Mouse (Mus musculus): Measurements from ENCODE around the gene Ehd2. TPM values are rescaled to one million over a fixed set of nuclear protein-coding genes. Genes with fewer than 3 reads are reported as not detected.
"Not testable (repeated sequence)": the region's sequence is repeated elsewhere in the genome, so short reads cannot be mapped to it uniquely, and the experiment has no call there.

Gene Ehd2
- polyA plus RNA-seq, 1 experiment from 2014 or later, result 7.6 TPM

GRCm38 (mm10) chr7:15933437-15934359 lies 33.7 kb downstream of the Ehd2 start:
- Histone ChIP-seq H3K4me1 (no peaks in the 10 kb centered on the region), H3K27ac (no peak overlapping the region), H3K27me3 (no peaks in the 10 kb centered on the region), H3K36me3 (replicated peaks) (peaks cover 37% of the 10 kb centered on the region), H3K9me3 (no peaks in the 10 kb centered on the region), H3K4me3 (replicated peaks) (no peak overlapping the region), H3K4me2 (no peak overlapping the region), H3K9ac (no peak overlapping the region)
- WGBS, result 68% methylated on average over 16 of the region's 16 CpGs
- ATAC-seq (ENCODE audit: low FRiP score), result no peak

- H3K9me3 ChIP-seq, result no peaks in the 10 kb centered on the region
- no peak overlapping the region for H3K9ac ChIP-seq
- H3K4me1 ChIP-seq, result no peaks in the 10 kb centered on the region
- no peak overlapping the region for H3K4me2 ChIP-seq
- ATAC-seq (ENCODE audit: low FRiP score), result no peak
- H3K27me3 ChIP-seq, result no peaks in the 10 kb centered on the region
- no peak overlapping the region for H3K4me3 ChIP-seq (replicated peaks)
- 81% methylated on average over 3 of the region's 3 CpGs for WGBS
- H3K27ac ChIP-seq, result no peak overlapping the region
- peaks cover 16% of the 10 kb centered on the region for H3K36me3 ChIP-seq (replicated peaks)
Observed at GRCm38 (mm10) chr7:15931635-15932034, 35.7 kb downstream of the Ehd2 start.

- H3K4me1 ChIP-seq, result no peaks in the 10 kb centered on the region
- ATAC-seq (ENCODE audit: low FRiP score), result no peak
- no peak overlapping the region for H3K9ac ChIP-seq
- no peaks in the 10 kb centered on the region for H3K27me3 ChIP-seq
- H3K9me3 ChIP-seq, result no peaks in the 10 kb centered on the region
- H3K27ac ChIP-seq, result no peak overlapping the region
- no peak overlapping the region for H3K4me2 ChIP-seq
- WGBS, result 72% methylated on average over 2 of the region's 2 CpGs
- H3K4me3 ChIP-seq (replicated peaks), result no peak overlapping the region
- H3K36me3 ChIP-seq (replicated peaks), result peaks cover 7% of the 10 kb centered on the region
Observed at GRCm38 (mm10) chr7:15930543-15930942, 36.8 kb downstream of the Ehd2 start.

- no peak overlapping the region for H3K27ac ChIP-seq
- 0 out of 2 replicates have a peak, but pooled peaks cover under 1% of the 10 kb centered on the region for H3K36me3 ChIP-seq (replicated peaks)
- no peak overlapping the region for H3K9ac ChIP-seq
- no peaks in the 10 kb centered on the region for H3K27me3 ChIP-seq
- H3K4me2 ChIP-seq, result no peak overlapping the region
- WGBS, result 40% methylated on average over 4 of the region's 4 CpGs
- no peak overlapping the region for H3K4me3 ChIP-seq (replicated peaks)
- 0 out of 2 replicates have a peak, but pooled peaks have one; percentile 11 for ATAC-seq (ENCODE audit: low FRiP score)
- H3K4me1 ChIP-seq, result no peaks in the 10 kb centered on the region
- H3K9me3 ChIP-seq, result no peaks in the 10 kb centered on the region
Observed at GRCm38 (mm10) chr7:15929910-15930309, 37.5 kb downstream of the Ehd2 start.

GRCm38 (mm10) chr7:15922220-15922773 lies 45.1 kb downstream of the Ehd2 start, which contains the start of gene Selenow:
Gene Selenow (minus strand): TSS chr7:15922402.
- Histone ChIP-seq H3K36me3 (replicated peaks) (peaks cover 29% of the 10 kb centered on the region), H3K27me3 (peaks cover 9% of the 10 kb centered on the region; the same call in 1 of the 2 replicates), H3K27ac (peak within 1 kb of the TSS; percentile 75), H3K4me2 (peak within 1 kb of the TSS; percentile 81), H3K9me3 (no peaks in the 10 kb centered on the region), H3K9ac (peak within 1 kb of the TSS; percentile 76), H3K4me1 (peaks cover 22% of the 10 kb centered on the region), H3K4me3 (replicated peaks) (peak within 1 kb of the TSS; percentile 72)
- ATAC-seq (ENCODE audit: low FRiP score), result peak; percentile 96
- under 1% methylated on average over 33 of the region's 33 CpGs for WGBS

GRCm38 (mm10) chr7:15921796-15922195 lies 45.6 kb downstream of the Ehd2 start:
- no peaks in the 10 kb centered on the region for H3K9me3 ChIP-seq
- peak overlapping the region; percentile 75 for H3K27ac ChIP-seq
- peaks cover 9% of the 10 kb centered on the region; the same call in 1 of the 2 replicates for H3K27me3 ChIP-seq
- H3K9ac ChIP-seq, result peak overlapping the region; percentile 76
- peak; percentile 68 for ATAC-seq (ENCODE audit: low FRiP score)
- H3K4me3 ChIP-seq (replicated peaks), result peak overlapping the region; percentile 72
- peaks cover 22% of the 10 kb centered on the region for H3K4me1 ChIP-seq
- WGBS, result 3% methylated on average over 10 of the region's 10 CpGs
- H3K4me2 ChIP-seq, result peak overlapping the region; percentile 81
- peaks cover 34% of the 10 kb centered on the region for H3K36me3 ChIP-seq (replicated peaks)

- Histone ChIP-seq H3K4me3 (replicated peaks) (peak overlapping the region; percentile 72), H3K9ac (peak overlapping the region; percentile 76), H3K36me3 (replicated peaks) (peaks cover 42% of the 10 kb centered on the region), H3K27me3 (peaks cover 9% of the 10 kb centered on the region; the same call in 1 of the 2 replicates), H3K4me2 (peak overlapping the region; percentile 81), H3K9me3 (no peaks in the 10 kb centered on the region), H3K4me1 (peaks cover 22% of the 10 kb centered on the region), H3K27ac (no peak overlapping the region)
- ATAC-seq (ENCODE audit: low FRiP score), result no peak
- WGBS, result 88% methylated on average over 6 of the region's 6 CpGs
Observed at GRCm38 (mm10) chr7:15920645-15921190, 46.6 kb downstream of the Ehd2 start.

- Histone ChIP-seq H3K9me3 (no peaks in the 10 kb centered on the region), H3K27ac (no peak overlapping the region), H3K9ac (0 out of 2 replicates have a peak overlapping the region, but pooled peaks have one; percentile 76), H3K36me3 (replicated peaks) (peaks cover 42% of the 10 kb centered on the region), H3K4me2 (peak overlapping the region; percentile 81), H3K4me3 (replicated peaks) (peak overlapping the region; percentile 72; the same call in 1 of the 2 replicates), H3K4me1 (peaks cover 22% of the 10 kb centered on the region), H3K27me3 (peaks cover 9% of the 10 kb centered on the region; the same call in 1 of the 2 replicates)
- WGBS, result 95% methylated on average over 9 of the region's 9 CpGs
- no peak for ATAC-seq (ENCODE audit: low FRiP score)
Observed at GRCm38 (mm10) chr7:15919947-15920346, 47.4 kb downstream of the Ehd2 start.

GRCm38 (mm10) chr7:15918371-15918770 lies 49.0 kb downstream of the Ehd2 start:
- Histone ChIP-seq H3K4me3 (replicated peaks) (no peak overlapping the region), H3K27ac (no peak overlapping the region), H3K9ac (no peak overlapping the region), H3K36me3 (replicated peaks) (peaks cover 42% of the 10 kb centered on the region), H3K4me1 (peaks cover 22% of the 10 kb centered on the region), H3K4me2 (no peak overlapping the region), H3K27me3 (no peaks in the 10 kb centered on the region), H3K9me3 (no peaks in the 10 kb centered on the region)
- no peak for ATAC-seq (ENCODE audit: low FRiP score)

- Histone ChIP-seq H3K4me3 (replicated peaks) (no peak overlapping the region), H3K27me3 (no peaks in the 10 kb centered on the region), H3K9me3 (no peaks in the 10 kb centered on the region), H3K9ac (no peak overlapping the region), H3K4me1 (peaks cover 17% of the 10 kb centered on the region), H3K27ac (no peak overlapping the region), H3K4me2 (no peak overlapping the region), H3K36me3 (replicated peaks) (peaks cover 42% of the 10 kb centered on the region)
- 82% methylated on average over 4 of the region's 4 CpGs for WGBS
- ATAC-seq (ENCODE audit: low FRiP score), result no peak
Observed at GRCm38 (mm10) chr7:15916996-15917395, 50.4 kb downstream of the Ehd2 start.

- Histone ChIP-seq H3K36me3 (replicated peaks) (peaks cover 42% of the 10 kb centered on the region), H3K9ac (no peak overlapping the region), H3K4me2 (no peak overlapping the region), H3K9me3 (no peaks in the 10 kb centered on the region), H3K27me3 (no peaks in the 10 kb centered on the region), H3K4me1 (peaks cover 15% of the 10 kb centered on the region), H3K4me3 (replicated peaks) (no peak overlapping the region), H3K27ac (no peak overlapping the region)
- ATAC-seq (ENCODE audit: low FRiP score), result no peak
- 87% methylated on average over 3 of the region's 3 CpGs for WGBS
Observed at GRCm38 (mm10) chr7:15916134-15916723, 51.1 kb downstream of the Ehd2 start.

- H3K27me3 ChIP-seq; H3K9ac ChIP-seq; H3K4me3 ChIP-seq (replicated peaks); ATAC-seq (ENCODE audit: low FRiP score); H3K4me2 ChIP-seq; H3K27ac ChIP-seq; H3K4me1 ChIP-seq; H3K9me3 ChIP-seq: not testable (repeated sequence)
- H3K36me3 ChIP-seq (replicated peaks), result peaks cover 42% of the 10 kb centered on the region
- 91% methylated on average over 4 of the region's 4 CpGs for WGBS
Observed at GRCm38 (mm10) chr7:15915695-15916094, 51.7 kb downstream of the Ehd2 start.

All from forebrain, embryonic 12.5 days (tissue).